10 mouse cellular contexts compared by ENCODE assay signal in the genomic region with DNA sequence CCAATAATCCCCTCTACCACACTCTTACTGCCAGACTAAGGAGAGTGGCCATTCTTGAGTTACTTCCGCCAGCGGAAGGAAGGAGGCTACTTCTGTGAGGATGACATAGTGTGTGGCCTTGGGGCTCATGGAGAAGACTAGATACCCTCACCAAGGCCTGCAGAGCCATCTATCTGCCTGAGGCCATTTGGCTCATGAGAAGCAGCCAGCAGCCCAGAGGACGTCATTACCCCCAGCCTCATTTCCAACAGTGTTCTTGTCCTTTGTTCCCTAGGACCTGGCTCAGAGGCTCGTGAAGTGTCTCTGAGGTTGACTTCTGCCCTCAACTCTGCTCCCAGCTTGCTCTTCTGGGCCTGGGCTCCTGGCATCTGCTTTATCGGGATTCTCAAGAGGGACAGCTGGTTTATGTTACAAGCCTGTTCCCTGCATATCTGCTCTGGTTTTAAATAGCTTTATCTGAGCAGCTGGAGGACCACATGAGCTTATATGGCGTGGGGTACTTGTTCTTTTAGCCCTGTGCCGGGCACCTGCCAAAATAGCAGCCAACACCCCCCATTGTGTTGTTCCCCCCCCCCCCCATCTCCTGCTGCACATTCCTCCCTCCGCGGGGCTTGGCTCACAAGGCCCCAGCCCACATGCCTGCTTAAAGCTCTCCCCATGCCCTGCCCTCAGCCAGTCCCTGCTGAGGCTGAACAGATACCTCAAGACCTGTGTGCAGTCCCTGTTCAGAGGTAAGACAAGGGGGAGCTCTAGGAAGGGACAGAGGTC. TPM values are rescaled to one million over a fixed set of nuclear protein-coding genes. Genes with fewer than 3 reads are reported as not detected.
DNase-seq lines count a peak whose midpoint lies in the region; ATAC-seq and TF ChIP-seq lines count a peak whose summit lies in the region.
"Had no signal": no experiment of that assay in that cellular context is flagged by ENCODE, and none has a peak within 500 bp of the region (broad histone marks: within the 10 kb centered on the region; RNA-seq: fewer than 3 reads in every experiment).

A gene (plus strand): TSS at position 639 of the 768 bp plus-strand sequence.

- no peaks in the 10 kb centered on the region for H3K4me1 ChIP-seq in intestine, postnatal 0 days (replicated peaks; ENCODE audit: control insufficient read depth, insufficient read depth, low read length)
- no peaks in the 10 kb centered on the region for H3K4me1 ChIP-seq in midbrain, embryonic 15.5 days

- no peaks in the 10 kb centered on the region for H3K9me3 ChIP-seq in intestine, postnatal 0 days (ENCODE audit: control insufficient read depth)
- no peaks in the 10 kb centered on the region for H3K9me3 ChIP-seq in midbrain, embryonic 15.5 days

- no peak for ATAC-seq in intestine, postnatal 0 days
- no peak for ATAC-seq in CD4-positive, CD25-positive, alpha-beta regulatory T cell, adult 4 months
- ATAC-seq in midbrain, embryonic 15.5 days (replicated peaks): no peak

- no peaks in the 10 kb centered on the region for H3K27me3 ChIP-seq in intestine, postnatal 0 days (replicated peaks; ENCODE audit: control insufficient read depth, insufficient read depth, low read length)
- H3K27me3 ChIP-seq in midbrain, embryonic 15.5 days (replicated peaks): no peaks in the 10 kb centered on the region

- peak within 1 kb of the TSS; percentile 28; the same call in 1 of the 2 replicates for H3K27ac ChIP-seq in intestine, postnatal 0 days (ENCODE audit: low read depth, low read length)
- no peak within 1 kb of the TSS for H3K27ac ChIP-seq in midbrain, embryonic 15.5 days

- H3K9ac ChIP-seq in intestine, postnatal 0 days (ENCODE audit: low read depth, low read length): no peak within 1 kb of the TSS
- no peak within 1 kb of the TSS for H3K9ac ChIP-seq in midbrain, embryonic 15.5 days

- H3K4me3 ChIP-seq in intestine, postnatal 0 days (ENCODE audit: low read depth, low read length): no peak within 1 kb of the TSS
- H3K4me3 ChIP-seq in midbrain, embryonic 15.5 days: no peak within 1 kb of the TSS

- H3K4me2 ChIP-seq in intestine, postnatal 0 days (replicated peaks; ENCODE audit: low read depth): no peak within 1 kb of the TSS
- H3K4me2 ChIP-seq in midbrain, embryonic 15.5 days: no peak within 1 kb of the TSS

- WGBS in intestine, postnatal 0 days: 32% methylated on average over 9 of the region's 9 CpGs
- WGBS in midbrain, embryonic 15.5 days: 51% methylated on average over 9 of the region's 9 CpGs

- peaks cover 27% of the 10 kb centered on the region for H3K36me3 ChIP-seq in intestine, postnatal 0 days (ENCODE audit: control insufficient read depth, insufficient read depth)
- H3K36me3 ChIP-seq in midbrain, embryonic 15.5 days (replicated peaks): no peaks in the 10 kb centered on the region

- no peak for TF ChIP-seq CTCF in intestine, postnatal 0 days (IDR thresholded peaks at IDR 0.05; ENCODE audit: low read depth)

- DNase-seq in layer of hippocampus, adult 9-11 months: peak; percentile 23
- no peak for DNase-seq in layer of hippocampus, postnatal 14 days (ENCODE audit: low spot score in 2 of 2)
- peak; percentile 67 for DNase-seq in MN1 (ENCODE audit: low spot score)
- peak; percentile 70 to 87 for DNase-seq in heart, adult 18-20 months
- DNase-seq in adipocyte (ENCODE audit: low spot score): no peak
- DNase-seq: kidney, adult 11 months; lung, postnatal 14 days had no signal

RNA-seq across cellular contexts. Expression of the gene that starts here (rescaled TPM):
- total RNA-seq in layer of hippocampus, postnatal 14 days (2021): 1 to 10 TPM; 1.3 to 1.6 TPM
- total RNA-seq in heart, adult 18-20 months (2021): over 10,000 TPM in 1 of 2 experiments, 1,000 to 10,000 TPM in 1; 9,387 to 10,464 TPM
- 56.8 and 73.9 TPM in 2 replicates for polyA plus RNA-seq in intestine, postnatal 0 days (2015; fragmentation: Nextera tagmentation; extraction: Ambion mirVana)
- 1 to 10 TPM in 1 of 2 experiments, under 1 TPM in 1; 0.83 to 1.4 TPM for polyA plus RNA-seq in CD4-positive, CD25-positive, alpha-beta regulatory T cell, adult 4 months (2017; shearing (Covaris generic))
- polyA plus RNA-seq in midbrain, embryonic 15.5 days (2015; fragmentation: Nextera tagmentation; extraction: Ambion mirVana): 0.71 and 13.1 TPM in 2 replicates

Comparison
In these comparisons a context has a peak if more than half of its experiments do, and no peak if none do; other contexts are left out.
1. RNA of the gene that starts here (total RNA-seq): 9,387 to 10,464 TPM in heart, adult 18-20 months; 1.3 to 1.6 TPM in layer of hippocampus, postnatal 14 days; every median in the first group is over 1,000 times any median in the second.
2. DNase-seq: peak in layer of hippocampus, adult 9-11 months (single experiment), MN1 (single experiment) and heart, adult 18-20 months (2 of 2); none in layer of hippocampus, postnatal 14 days (0 of 2) and adipocyte (single experiment).